Mouse (Mus musculus) inflammation-experienced regulatory T-cells, adult 6 months (primary cell): ENCODE measurements at regions not wholly inside any gene's neighbourhood (a gene's known extent, or its start where the extent isn't known, plus 50 kb on each side); places are given as distances from the start of the nearest gene placed in this dataset.
A peak's percentile ranks its signal among the peaks of the same experiment; 100 is the strongest.
"Not testable (repeated sequence)": the region's sequence is repeated elsewhere in the genome, so short reads cannot be mapped to it uniquely, and the experiment has no call there.

Source experiments
- ATAC-seq: one replicate; pipeline ENCODE4 v1.8.0; 2017

DNA sequence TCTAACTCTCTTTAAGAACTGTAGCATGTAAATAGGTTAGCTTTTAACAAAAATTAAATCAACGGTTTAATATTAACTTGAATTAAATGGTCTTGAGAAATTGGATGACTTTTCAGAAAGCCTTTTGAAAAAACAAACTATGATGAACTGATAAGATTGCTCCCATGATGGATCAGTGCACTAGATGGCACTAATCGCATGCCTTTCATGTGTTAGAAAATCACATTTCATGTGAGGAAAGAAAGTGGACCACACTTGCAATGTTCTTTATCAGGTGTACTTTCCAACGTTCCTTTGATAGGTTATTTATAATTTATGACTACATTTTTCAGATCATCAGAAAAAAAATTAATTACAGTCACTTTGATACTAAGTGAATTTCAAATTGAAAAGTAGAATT, 1003.2 kb upstream of the 4930412O13Rik start:
- peak; percentile 72 for ATAC-seq

GRCm38 (mm10) chr2:8912417-8912816, 968.6 kb upstream of the 4930412O13Rik start:
- no peak for ATAC-seq

DNA sequence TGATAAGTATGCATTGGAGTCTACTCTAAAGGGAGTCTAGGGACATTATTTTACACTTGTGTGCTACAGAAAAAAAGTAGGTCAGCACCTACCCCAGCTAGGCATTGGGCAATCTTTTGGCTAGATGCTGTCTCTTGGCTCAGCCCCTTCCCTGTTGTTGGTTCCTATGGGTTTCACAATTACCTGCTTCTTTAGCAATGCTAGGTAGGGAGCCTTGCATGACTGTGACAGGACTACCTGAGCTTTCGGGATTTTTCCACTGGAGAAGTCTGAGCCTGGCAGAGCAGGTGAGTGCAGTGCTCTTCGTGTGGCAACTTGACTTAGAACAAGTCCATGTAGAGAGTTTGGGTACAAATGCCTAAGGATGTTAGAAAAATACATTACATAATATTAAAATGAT, 956.2 kb upstream of the 4930412O13Rik start:
- no peak for ATAC-seq

DNA sequence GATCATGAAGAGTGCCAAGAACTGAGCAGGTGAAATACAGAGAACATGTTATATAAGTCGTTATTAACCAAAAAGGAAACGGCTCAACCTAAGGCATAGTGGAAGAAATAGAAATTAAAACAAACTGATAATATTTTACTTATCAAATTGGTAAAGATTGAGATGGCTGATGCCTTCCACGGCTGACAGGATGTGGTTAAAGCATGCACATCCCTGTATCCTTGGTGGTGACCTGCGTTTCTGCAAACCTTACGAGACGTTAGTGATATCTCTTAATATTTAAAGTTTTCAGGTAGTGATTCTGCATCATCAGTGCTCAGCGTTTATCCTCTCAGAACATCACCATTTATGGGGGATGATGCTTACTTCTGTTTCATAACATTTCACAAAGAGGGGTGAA, 939.5 kb upstream of the 4930412O13Rik start:
- ATAC-seq: peak; percentile 59

- peak; percentile 66 for ATAC-seq
These were observed 922.1 kb upstream of the 4930412O13Rik start for GRCm38 (mm10) chr2:8958938-8959337.

DNA sequence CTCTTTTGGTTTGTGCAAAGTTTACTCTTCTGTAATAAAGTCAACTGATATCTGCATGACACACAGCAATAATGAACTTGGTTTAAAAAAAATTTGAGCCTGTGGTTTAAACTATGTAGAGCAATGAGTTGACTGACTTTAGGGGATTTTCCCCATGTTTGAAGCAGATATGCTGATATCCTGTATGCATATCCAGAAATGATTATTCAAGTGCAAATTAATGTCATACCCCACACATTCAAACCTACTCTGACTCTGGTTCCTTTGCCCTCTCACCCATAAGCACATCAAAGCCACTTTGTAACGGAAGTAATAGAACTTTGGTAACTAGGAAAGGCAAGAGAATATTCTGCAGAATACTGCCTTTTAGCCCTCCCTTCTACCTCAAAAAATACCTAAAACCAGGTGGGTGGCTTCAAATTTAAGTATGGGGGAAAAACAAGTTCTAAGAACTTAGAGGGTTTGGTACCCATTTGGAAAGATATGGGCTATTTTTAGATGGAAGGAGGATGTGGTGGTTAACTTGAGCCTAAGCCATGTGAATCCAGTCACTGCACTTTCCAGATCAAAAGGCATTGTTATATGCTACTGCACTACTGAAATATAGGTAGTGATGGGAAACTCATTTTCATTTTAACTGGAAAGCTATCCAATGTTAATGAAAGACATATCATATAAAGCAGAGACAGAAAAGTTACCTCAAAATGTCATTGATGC, 915.9 kb upstream of the 4930412O13Rik start:
- peak; percentile 94 for ATAC-seq

GRCm38 (mm10) chr2:8975635-8976034, 905.4 kb upstream of the 4930412O13Rik start:
- no peak for ATAC-seq

GRCm38 (mm10) chr2:9012326-9012725, 868.7 kb upstream of the 4930412O13Rik start:
- no peak for ATAC-seq

- no peak for ATAC-seq
These were observed 848.0 kb upstream of the 4930412O13Rik start for GRCm38 (mm10) chr2:9033079-9033478.

- not testable (repeated sequence) for ATAC-seq
These were observed 838.7 kb upstream of the 4930412O13Rik start for GRCm38 (mm10) chr2:9042355-9042754.

- ATAC-seq: no peak
These were observed 833.1 kb upstream of the 4930412O13Rik start for GRCm38 (mm10) chr2:9047980-9048379.

GRCm38 (mm10) chr2:9073851-9074250, 807.2 kb upstream of the 4930412O13Rik start:
- no peak for ATAC-seq

DNA sequence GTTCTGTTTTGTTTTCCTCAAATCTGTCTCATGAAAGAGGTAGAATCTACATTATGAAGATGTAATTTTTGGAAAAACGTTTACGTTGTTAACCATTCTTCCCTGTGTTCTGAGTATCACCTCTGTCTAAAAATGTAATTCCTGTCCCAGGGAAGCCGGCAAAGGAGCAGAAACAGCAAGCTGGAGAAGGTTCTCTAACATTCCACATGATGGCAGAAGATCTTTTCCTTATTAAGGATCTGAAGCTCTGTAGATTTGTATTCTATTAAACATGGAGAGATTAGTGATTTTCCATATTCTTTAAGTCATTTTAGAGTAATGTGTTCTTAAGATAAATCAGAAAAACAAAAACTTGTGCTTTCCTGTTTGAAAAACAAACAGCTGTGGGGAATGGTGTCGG, 802.9 kb upstream of the 4930412O13Rik start:
- no peak for ATAC-seq

DNA sequence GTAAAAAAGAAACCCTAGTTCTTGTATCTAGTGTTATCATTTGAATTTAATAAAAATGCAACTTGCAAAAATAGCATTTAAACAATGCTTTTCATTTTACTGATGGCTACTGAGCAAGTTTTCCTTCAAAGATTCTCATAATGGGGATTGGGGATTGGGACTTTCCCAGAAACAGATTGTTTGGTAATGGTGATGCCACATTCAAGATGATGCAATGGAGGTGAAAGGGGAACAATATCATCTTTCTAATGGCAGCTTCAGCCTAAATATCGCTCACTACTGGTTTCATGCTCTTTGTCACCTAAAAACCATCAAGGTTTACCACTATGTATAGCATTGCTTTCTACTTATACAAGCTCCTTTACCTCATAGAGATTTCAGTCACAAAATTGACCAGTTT, 799.3 kb upstream of the 4930412O13Rik start:
- ATAC-seq: no peak

GRCm38 (mm10) chr2:9095317-9095716, 785.7 kb upstream of the 4930412O13Rik start:
- ATAC-seq: no peak

DNA sequence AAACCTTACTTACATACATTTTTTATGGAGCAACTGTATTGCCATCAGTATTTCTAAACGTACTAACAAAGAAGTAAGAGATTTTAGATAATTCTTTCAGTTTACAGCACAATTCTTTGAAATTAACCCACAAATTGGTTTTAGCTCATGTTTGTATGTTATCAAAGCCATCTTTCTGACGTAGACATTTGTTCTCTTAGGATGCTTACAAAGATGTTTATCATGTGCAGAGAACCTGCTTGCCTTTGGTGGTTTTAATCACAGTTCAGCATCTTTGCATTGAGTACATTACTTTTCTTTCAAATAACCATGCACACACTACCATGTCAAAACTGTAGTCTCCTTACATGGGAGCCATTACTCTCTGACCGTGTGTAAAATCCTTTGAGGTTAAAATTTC, 764.4 kb upstream of the 4930412O13Rik start:
- ATAC-seq: peak; percentile 54

GRCm38 (mm10) chr2:9117523-9117922, 763.5 kb upstream of the 4930412O13Rik start:
- no peak for ATAC-seq

DNA sequence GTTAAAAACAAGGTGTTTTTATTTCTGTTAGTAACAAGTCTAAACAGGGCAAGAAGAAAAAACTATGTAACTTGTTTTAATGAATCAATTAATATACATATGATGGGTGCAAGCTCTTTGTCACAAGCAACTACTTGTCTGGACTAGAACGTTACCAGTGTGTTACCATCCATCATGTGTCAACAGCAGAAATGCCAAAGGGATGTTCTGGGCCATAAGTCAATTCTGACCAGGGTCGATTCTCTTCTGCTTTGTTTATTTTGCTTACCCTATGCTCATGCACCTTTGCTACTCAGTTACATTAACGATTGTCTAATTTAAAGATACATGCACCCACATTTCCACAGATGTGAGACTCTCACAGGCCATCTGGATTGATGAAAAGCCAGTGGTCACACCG, 744.1 kb upstream of the 4930412O13Rik start:
- ATAC-seq: no peak

DNA sequence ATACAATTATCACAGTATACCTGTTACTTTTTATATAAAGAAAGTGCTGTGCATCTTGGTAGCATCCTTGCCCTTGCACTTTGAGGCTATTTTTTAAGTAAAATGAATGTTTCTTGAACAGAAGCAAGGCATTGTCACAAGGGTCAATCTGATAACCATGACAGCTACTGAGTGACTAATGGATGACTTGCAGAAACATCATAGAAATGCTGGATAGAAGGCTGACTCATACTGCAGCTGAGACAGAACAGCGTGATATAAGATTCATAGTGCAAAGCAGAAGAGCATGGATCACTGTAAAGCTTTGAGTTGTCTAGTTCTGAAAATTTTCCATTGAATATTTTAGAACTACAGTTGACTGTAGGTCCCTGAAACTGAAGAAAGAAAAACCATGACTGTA, 739.6 kb upstream of the 4930412O13Rik start:
- ATAC-seq: peak; percentile 10

GRCm38 (mm10) chr2:9155604-9156003, 725.4 kb upstream of the 4930412O13Rik start:
- peak; percentile 98 for ATAC-seq

- ATAC-seq: no peak
These were observed 720.9 kb upstream of the 4930412O13Rik start for GRCm38 (mm10) chr2:9160181-9160580.

DNA sequence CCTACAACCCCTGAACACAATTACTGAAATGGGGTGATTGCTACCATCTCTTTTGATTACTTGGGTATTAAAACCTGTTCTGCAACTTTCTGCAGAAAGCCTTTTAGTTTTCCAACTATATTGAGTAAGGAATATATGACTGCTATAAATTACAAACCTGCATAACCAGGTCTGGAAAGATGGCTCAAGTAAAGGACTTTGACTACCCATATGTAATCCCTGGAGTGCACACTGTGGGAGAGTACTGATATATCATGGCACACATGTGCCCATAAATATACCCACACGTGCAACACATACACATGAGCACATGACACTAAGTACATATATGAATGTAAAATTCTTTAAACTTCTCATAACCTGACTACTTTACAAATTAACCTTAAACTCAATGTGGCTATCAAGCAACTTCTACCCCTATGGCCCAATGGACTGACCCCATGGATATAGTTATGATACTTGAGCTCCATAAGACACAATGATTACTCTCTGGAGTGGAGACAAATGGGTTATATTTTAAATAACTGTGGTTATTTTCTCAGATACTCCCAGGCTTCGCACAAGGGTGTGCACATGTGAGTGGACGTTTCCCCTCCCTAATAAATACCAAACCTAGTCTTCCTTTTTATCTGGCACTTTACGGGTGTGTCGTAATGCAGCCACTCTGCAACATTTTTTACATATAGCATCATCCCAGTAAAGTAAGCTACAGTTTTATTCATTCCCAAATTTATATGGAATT, 717.1 kb upstream of the 4930412O13Rik start:
- ATAC-seq: no peak

GRCm38 (mm10) chr2:9182127-9182526, 698.9 kb upstream of the 4930412O13Rik start:
- ATAC-seq: no peak

DNA sequence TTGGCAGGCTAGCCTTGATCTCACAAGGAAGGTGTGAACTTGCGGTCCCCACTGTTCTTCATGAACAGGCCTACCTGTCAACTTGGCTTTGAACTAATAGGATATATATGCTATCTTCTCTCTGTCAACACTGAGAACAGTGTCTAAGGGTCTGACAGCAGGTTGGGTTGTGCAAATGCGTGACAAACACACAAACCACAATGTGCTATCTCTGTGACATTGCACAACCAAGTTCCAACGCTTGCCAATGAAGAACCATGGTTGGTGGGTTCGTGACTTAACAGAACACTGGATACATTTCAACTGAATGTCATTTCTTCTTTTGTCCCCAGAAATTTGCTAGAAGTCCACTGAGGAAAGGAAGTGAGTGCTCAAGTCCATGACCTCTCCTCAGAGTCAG, 696.8 kb upstream of the 4930412O13Rik start:
- ATAC-seq: no peak
